Mouse (Mus musculus): ENCODE measurements around the gene Myo16. TPM values are rescaled to one million over a fixed set of nuclear protein-coding genes. Genes with fewer than 3 reads are reported as not detected.

The Myo16 gene
- polyA plus RNA-seq, 1 experiment = not detected

DNA sequence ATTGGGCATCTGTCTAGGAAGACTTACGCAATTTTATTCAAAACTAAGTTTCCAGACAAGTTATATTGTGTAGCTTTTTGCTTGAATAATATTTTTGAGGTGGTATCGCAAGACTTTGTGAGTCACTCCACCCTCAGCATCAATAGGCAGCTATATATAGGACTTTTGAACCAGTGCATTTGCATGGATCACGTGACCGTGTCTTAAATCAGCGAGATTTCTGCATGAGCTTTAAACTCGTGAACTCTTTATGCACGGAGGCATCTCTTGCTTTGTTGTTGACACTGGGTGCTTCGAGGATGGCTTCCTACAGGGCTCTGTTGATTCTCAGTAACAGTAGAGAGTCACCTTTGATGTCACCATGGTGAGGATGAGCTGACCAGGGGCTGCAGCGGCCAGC, 262.2 kb downstream of the Myo16 start:
- Histone ChIP-seq H3K9me3 (replicated peaks; ENCODE audit: control insufficient read depth, insufficient read depth, low read length, poor library complexity, severe bottlenecking) (no peaks in the 10 kb centered on the region), H3K4me1 (ENCODE audit: control insufficient read depth, insufficient read depth, low read length) (no peaks in the 10 kb centered on the region), H3K27ac (ENCODE audit: insufficient read depth, low read length) (no peak overlapping the region), H3K36me3 (ENCODE audit: control insufficient read depth, insufficient read depth, low read length, poor library complexity, severe bottlenecking) (no peaks in the 10 kb centered on the region), H3K27me3 (ENCODE audit: control insufficient read depth, insufficient read depth, low read length, poor library complexity, severe bottlenecking) (no peaks in the 10 kb centered on the region), H3K4me3 (ENCODE audit: low read depth, low read length) (no peak overlapping the region), H3K9ac (ENCODE audit: low read depth, poor library complexity, severe bottlenecking) (no peak overlapping the region)
- TF ChIP-seq EP300 (IDR thresholded peaks at IDR 0.05; ENCODE audit: insufficient read depth, low read depth, low read length) (no peak), POLR2A (IDR thresholded peaks at IDR 0.05; ENCODE audit: insufficient read depth, low read length) (no peak), CTCF (IDR thresholded peaks at IDR 0.05; ENCODE audit: low read depth, low read length) (no peak)

DNA sequence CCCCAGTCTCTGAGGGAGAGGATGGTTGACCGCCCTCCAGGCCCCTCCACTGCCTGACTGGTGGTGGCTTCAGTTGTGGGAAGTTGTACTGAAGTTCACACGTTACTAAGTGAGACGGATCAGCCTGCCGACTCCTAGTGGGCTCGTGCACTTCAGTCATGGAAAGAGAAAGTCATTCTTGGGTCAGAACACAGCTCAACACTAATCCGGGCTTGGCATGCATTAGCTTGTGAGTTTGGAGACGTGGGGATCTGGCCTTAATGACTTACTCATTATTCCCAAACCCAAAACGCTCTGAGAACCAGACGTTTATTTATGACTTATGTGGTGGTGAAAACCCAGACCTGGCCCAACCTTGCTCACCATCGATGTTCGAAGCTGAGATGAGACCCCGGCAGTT, 263.1 kb downstream of the Myo16 start:
- H3K9ac ChIP-seq (ENCODE audit: low read depth, poor library complexity, severe bottlenecking) = no peak overlapping the region
- H3K27me3 ChIP-seq (ENCODE audit: control insufficient read depth, insufficient read depth, low read length, poor library complexity, severe bottlenecking) = no peaks in the 10 kb centered on the region
- H3K4me3 ChIP-seq (ENCODE audit: low read depth, low read length) = no peak overlapping the region
- no peaks in the 10 kb centered on the region for H3K9me3 ChIP-seq (replicated peaks; ENCODE audit: control insufficient read depth, insufficient read depth, low read length, poor library complexity, severe bottlenecking)
- H3K36me3 ChIP-seq (ENCODE audit: control insufficient read depth, insufficient read depth, low read length, poor library complexity, severe bottlenecking) = no peaks in the 10 kb centered on the region
- no peak overlapping the region for H3K27ac ChIP-seq (ENCODE audit: insufficient read depth, low read length)
- TF ChIP-seq CTCF (IDR thresholded peaks at IDR 0.05; ENCODE audit: low read depth, low read length) = no peak
- no peak for TF ChIP-seq POLR2A (IDR thresholded peaks at IDR 0.05; ENCODE audit: insufficient read depth, low read length)
- no peak for TF ChIP-seq EP300 (IDR thresholded peaks at IDR 0.05; ENCODE audit: insufficient read depth, low read depth, low read length)
- H3K4me1 ChIP-seq (ENCODE audit: control insufficient read depth, insufficient read depth, low read length) = no peaks in the 10 kb centered on the region

DNA sequence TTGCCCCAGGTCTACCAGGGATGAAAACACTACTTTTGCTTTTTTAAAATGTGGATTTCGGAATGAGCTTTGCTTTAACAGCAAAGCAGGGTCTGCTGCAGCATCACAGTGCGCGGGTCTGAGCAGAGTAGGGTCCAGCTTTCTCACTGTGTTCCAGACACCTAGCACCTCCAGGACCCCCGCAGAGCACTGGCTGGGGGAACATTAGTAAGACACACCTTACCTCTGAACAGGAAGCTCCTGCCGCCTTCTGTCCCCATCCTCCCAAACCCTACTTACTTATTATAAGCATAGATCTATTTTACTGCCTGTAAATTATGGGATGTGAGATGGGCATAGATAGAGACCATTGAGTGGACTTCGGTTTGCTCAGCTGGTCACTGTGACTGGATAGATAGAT, 263.6 kb downstream of the Myo16 start:
- no peak for TF ChIP-seq CTCF (IDR thresholded peaks at IDR 0.05; ENCODE audit: low read depth, low read length)
- TF ChIP-seq POLR2A (IDR thresholded peaks at IDR 0.05; ENCODE audit: insufficient read depth, low read length) = no peak
- no peak for TF ChIP-seq EP300 (IDR thresholded peaks at IDR 0.05; ENCODE audit: insufficient read depth, low read depth, low read length)
- Histone ChIP-seq H3K9me3 (replicated peaks; ENCODE audit: control insufficient read depth, insufficient read depth, low read length, poor library complexity, severe bottlenecking) (no peaks in the 10 kb centered on the region), H3K27me3 (ENCODE audit: control insufficient read depth, insufficient read depth, low read length, poor library complexity, severe bottlenecking) (no peaks in the 10 kb centered on the region), H3K4me3 (ENCODE audit: low read depth, low read length) (no peak overlapping the region), H3K36me3 (ENCODE audit: control insufficient read depth, insufficient read depth, low read length, poor library complexity, severe bottlenecking) (no peaks in the 10 kb centered on the region), H3K27ac (ENCODE audit: insufficient read depth, low read length) (no peak overlapping the region), H3K9ac (ENCODE audit: low read depth, poor library complexity, severe bottlenecking) (no peak overlapping the region), H3K4me1 (ENCODE audit: control insufficient read depth, insufficient read depth, low read length) (no peaks in the 10 kb centered on the region)

DNA sequence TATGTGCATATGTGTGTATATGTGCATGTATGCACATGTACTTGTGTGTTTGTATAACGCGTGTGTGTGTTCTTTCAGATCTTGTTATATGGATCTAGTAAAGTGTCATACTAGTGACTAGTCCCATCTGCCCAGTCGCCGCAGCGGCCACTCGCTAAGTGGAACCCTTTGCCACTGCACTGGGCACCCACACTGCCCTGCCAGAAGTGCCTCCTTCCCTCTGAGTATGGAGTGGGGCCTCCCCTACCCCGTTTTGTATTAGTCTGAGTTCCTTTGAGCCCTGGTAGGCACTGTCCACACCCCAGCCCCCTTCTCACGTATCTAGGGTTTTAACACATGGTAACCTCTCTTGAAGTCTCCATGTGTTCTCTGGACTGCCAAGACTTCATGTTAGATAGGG, 264.3 kb downstream of the Myo16 start:
- Histone ChIP-seq H3K27ac (ENCODE audit: insufficient read depth, low read length) (no peak overlapping the region), H3K27me3 (ENCODE audit: control insufficient read depth, insufficient read depth, low read length, poor library complexity, severe bottlenecking) (no peaks in the 10 kb centered on the region), H3K9me3 (replicated peaks; ENCODE audit: control insufficient read depth, insufficient read depth, low read length, poor library complexity, severe bottlenecking) (no peaks in the 10 kb centered on the region), H3K36me3 (ENCODE audit: control insufficient read depth, insufficient read depth, low read length, poor library complexity, severe bottlenecking) (no peaks in the 10 kb centered on the region), H3K9ac (ENCODE audit: low read depth, poor library complexity, severe bottlenecking) (no peak overlapping the region), H3K4me3 (ENCODE audit: low read depth, low read length) (no peak overlapping the region), H3K4me1 (ENCODE audit: control insufficient read depth, insufficient read depth, low read length) (no peaks in the 10 kb centered on the region)
- TF ChIP-seq POLR2A (IDR thresholded peaks at IDR 0.05; ENCODE audit: insufficient read depth, low read length) (no peak), EP300 (IDR thresholded peaks at IDR 0.05; ENCODE audit: insufficient read depth, low read depth, low read length) (no peak), CTCF (IDR thresholded peaks at IDR 0.05; ENCODE audit: low read depth, low read length) (no peak)

DNA sequence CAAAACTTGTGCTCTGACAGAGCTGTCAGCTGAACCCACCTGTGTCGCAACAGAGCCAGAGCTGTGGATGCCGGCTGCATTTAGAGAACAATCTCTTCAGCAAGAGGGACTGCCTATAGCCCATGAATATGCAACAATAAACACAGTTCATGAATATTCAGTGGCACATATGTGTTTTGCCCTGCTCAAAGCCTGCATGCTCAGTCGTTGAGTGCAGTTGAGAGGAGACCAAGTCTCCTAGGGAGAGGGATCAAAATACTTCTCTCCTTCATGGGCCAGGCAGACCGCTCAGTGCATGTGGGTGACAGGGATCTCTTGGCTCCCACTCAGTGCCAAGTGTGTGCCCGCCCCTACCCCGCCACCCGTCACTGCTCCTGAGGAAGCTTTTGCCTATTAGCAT, 265.3 kb downstream of the Myo16 start:
- TF ChIP-seq EP300 (IDR thresholded peaks at IDR 0.05; ENCODE audit: insufficient read depth, low read depth, low read length) = no peak
- no peak for TF ChIP-seq CTCF (IDR thresholded peaks at IDR 0.05; ENCODE audit: low read depth, low read length)
- no peak for TF ChIP-seq POLR2A (IDR thresholded peaks at IDR 0.05; ENCODE audit: insufficient read depth, low read length)
- H3K9ac ChIP-seq (ENCODE audit: low read depth, poor library complexity, severe bottlenecking) = no peak overlapping the region
- H3K27ac ChIP-seq (ENCODE audit: insufficient read depth, low read length) = no peak overlapping the region
- no peaks in the 10 kb centered on the region for H3K27me3 ChIP-seq (ENCODE audit: control insufficient read depth, insufficient read depth, low read length, poor library complexity, severe bottlenecking)
- no peaks in the 10 kb centered on the region for H3K9me3 ChIP-seq (replicated peaks; ENCODE audit: control insufficient read depth, insufficient read depth, low read length, poor library complexity, severe bottlenecking)
- no peak overlapping the region for H3K4me3 ChIP-seq (ENCODE audit: low read depth, low read length)
- H3K4me1 ChIP-seq (ENCODE audit: control insufficient read depth, insufficient read depth, low read length) = no peaks in the 10 kb centered on the region
- no peaks in the 10 kb centered on the region for H3K36me3 ChIP-seq (ENCODE audit: control insufficient read depth, insufficient read depth, low read length, poor library complexity, severe bottlenecking)

DNA sequence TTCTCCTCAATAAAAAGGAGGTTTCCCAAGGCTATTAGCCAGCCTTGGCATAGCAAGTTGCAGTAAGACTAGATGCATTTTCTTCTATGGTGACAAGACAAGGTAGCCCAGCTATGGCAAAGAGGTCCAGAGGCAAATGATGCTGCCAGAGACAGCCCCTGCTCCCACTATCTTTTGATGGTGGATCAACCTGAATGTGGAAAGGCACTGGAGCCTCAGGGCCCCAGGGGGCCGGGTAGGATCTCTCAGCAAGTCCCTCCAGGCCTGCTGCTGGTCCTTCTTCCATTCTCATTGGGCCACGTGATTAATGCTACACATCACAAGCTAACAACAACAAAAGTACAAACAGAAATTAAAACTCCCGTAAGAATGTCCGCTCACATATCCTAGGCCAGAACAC, 266.0 kb downstream of the Myo16 start:
- no peaks in the 10 kb centered on the region for H3K4me1 ChIP-seq (ENCODE audit: control insufficient read depth, insufficient read depth, low read length)
- no peak overlapping the region for H3K9ac ChIP-seq (ENCODE audit: low read depth, poor library complexity, severe bottlenecking)
- no peaks in the 10 kb centered on the region for H3K36me3 ChIP-seq (ENCODE audit: control insufficient read depth, insufficient read depth, low read length, poor library complexity, severe bottlenecking)
- TF ChIP-seq CTCF (IDR thresholded peaks at IDR 0.05; ENCODE audit: low read depth, low read length) (no peak), POLR2A (IDR thresholded peaks at IDR 0.05; ENCODE audit: insufficient read depth, low read length) (no peak), EP300 (IDR thresholded peaks at IDR 0.05; ENCODE audit: insufficient read depth, low read depth, low read length) (no peak)
- no peaks in the 10 kb centered on the region for H3K9me3 ChIP-seq (replicated peaks; ENCODE audit: control insufficient read depth, insufficient read depth, low read length, poor library complexity, severe bottlenecking)
- H3K4me3 ChIP-seq (ENCODE audit: low read depth, low read length) = no peak overlapping the region
- no peak overlapping the region for H3K27ac ChIP-seq (ENCODE audit: insufficient read depth, low read length)
- no peaks in the 10 kb centered on the region for H3K27me3 ChIP-seq (ENCODE audit: control insufficient read depth, insufficient read depth, low read length, poor library complexity, severe bottlenecking)

All from ES-Bruce4 (cell line).